Comparison of ENCODE assay signal across 30 mouse cellular contexts in the genomic region with DNA sequence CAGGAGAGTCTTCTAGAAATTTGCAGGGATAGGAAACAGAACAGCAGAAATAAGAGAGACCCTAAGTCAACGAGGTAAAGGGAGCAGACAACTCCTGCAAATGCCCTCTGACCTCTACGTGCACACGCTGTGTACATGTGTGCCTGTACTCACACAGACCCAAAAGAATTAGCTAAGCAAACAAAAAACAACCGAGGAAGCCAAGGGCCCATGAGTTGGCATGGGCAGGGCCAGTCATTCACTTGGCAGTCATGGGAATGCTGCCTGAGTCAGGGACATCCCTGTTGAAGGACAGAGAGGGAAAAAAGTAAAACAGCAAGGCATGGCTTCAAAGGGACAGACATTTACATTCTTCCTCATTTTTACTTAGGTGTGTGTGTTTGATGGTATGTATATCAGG. TPM values are rescaled to one million over a fixed set of nuclear protein-coding genes. Genes with fewer than 3 reads are reported as not detected.
A peak's percentile ranks its signal among the peaks of the same experiment; 100 is the strongest.
DNase-seq lines count a peak whose midpoint lies in the region; ATAC-seq and TF ChIP-seq lines count a peak whose summit lies in the region.
"Had no signal": no experiment of that assay in that cellular context is flagged by ENCODE, and none has a peak within 500 bp of the region (broad histone marks: within the 10 kb centered on the region; RNA-seq: fewer than 3 reads in every experiment).

No protein-coding gene starts in this region.

- DNase-seq in adrenal gland, postnatal 10 days: peak; percentile 36
- DNase-seq in adrenal gland, adult 18-20 months (ENCODE audit: low spot score in 2 of 2): no peak
- no peak for DNase-seq in liver, postnatal 0 days
- no peak for DNase-seq in liver, embryonic 11.5 days (ENCODE audit: low spot score)
- DNase-seq in adrenal gland, postnatal 36 days: peak; percentile 51 to 57
- no peak for DNase-seq in cerebellum, adult 9-10 months
- DNase-seq: cerebellum, adult 11 months; cerebellum, adult 2 months; cerebellum, postnatal 10 days; cerebellum, postnatal 36 days; embryo, embryonic 11 days; gastrocnemius, postnatal 25 days; heart, adult 18-20 months; heart, postnatal 10 days; heart, postnatal 36 days; kidney, adult 11 months had no signal

- no peak overlapping the region for H3K4me3 ChIP-seq in liver, postnatal 0 days (ENCODE audit: low read depth, low read length)
- H3K4me3 ChIP-seq in liver, embryonic 11.5 days (ENCODE audit: low read depth, low read length): no peak overlapping the region
- H3K4me3 ChIP-seq: embryonic facial prominence, embryonic 10.5 days; embryonic facial prominence, embryonic 13.5 days; erythroblast, embryonic 14.5 days; forebrain, embryonic 12.5 days; forebrain, embryonic 15.5 days; heart, embryonic 12.5 days; heart, embryonic 15.5 days; hindbrain, embryonic 10.5 days; hindbrain, embryonic 13.5 days; intestine, embryonic 15.5 days had no signal

- TF ChIP-seq EP300 in liver, postnatal 0 days (IDR thresholded peaks at IDR 0.05; ENCODE audit: low read depth): no peak

- ATAC-seq in liver, postnatal 0 days: peak; percentile 45; the same call in 1 of the 2 replicates
- no peak for ATAC-seq in liver, embryonic 11.5 days (replicated peaks; ENCODE audit: low FRiP score)
- ATAC-seq: forebrain, embryonic 15.5 days; hindbrain, embryonic 16.5 days; intestine, embryonic 15.5 days; Patski had no signal

- H3K4me2 ChIP-seq in liver, postnatal 0 days (ENCODE audit: low read depth, low read length): no peak overlapping the region
- no peak overlapping the region for H3K4me2 ChIP-seq in liver, embryonic 11.5 days
- H3K4me2 ChIP-seq: embryonic facial prominence, embryonic 13.5 days; forebrain, embryonic 12.5 days; forebrain, embryonic 15.5 days; heart, embryonic 12.5 days; heart, embryonic 15.5 days; hindbrain, embryonic 13.5 days; intestine, embryonic 15.5 days had no signal

- H3K9ac ChIP-seq in liver, postnatal 0 days (replicated peaks): no peak overlapping the region
- no peak overlapping the region for H3K9ac ChIP-seq in liver, embryonic 11.5 days (ENCODE audit: low read depth, low read length)
- H3K9ac ChIP-seq: embryonic facial prominence, embryonic 13.5 days; forebrain, embryonic 12.5 days; forebrain, embryonic 15.5 days; heart, embryonic 12.5 days; heart, embryonic 15.5 days; hindbrain, embryonic 13.5 days; intestine, embryonic 15.5 days had no signal

- no peak overlapping the region for H3K27ac ChIP-seq in liver, postnatal 0 days (ENCODE audit: low read depth)
- no peak overlapping the region for H3K27ac ChIP-seq in liver, embryonic 11.5 days (ENCODE audit: low read depth, low read length)
- H3K27ac ChIP-seq: embryonic facial prominence, embryonic 10.5 days; embryonic facial prominence, embryonic 13.5 days; forebrain, embryonic 12.5 days; forebrain, embryonic 15.5 days; heart, embryonic 15.5 days; hindbrain, embryonic 10.5 days; hindbrain, embryonic 13.5 days; intestine, embryonic 15.5 days had no signal

- no peaks in the 10 kb centered on the region for H3K27me3 ChIP-seq in liver, postnatal 0 days (ENCODE audit: insufficient read depth, low read length)
- no peaks in the 10 kb centered on the region for H3K27me3 ChIP-seq in liver, embryonic 11.5 days (replicated peaks; ENCODE audit: control insufficient read depth, insufficient read depth, low read length)
- H3K27me3 ChIP-seq: embryonic facial prominence, embryonic 13.5 days; forebrain, embryonic 15.5 days; heart, embryonic 12.5 days; heart, embryonic 15.5 days; hindbrain, embryonic 13.5 days; intestine, embryonic 15.5 days; Patski had no signal

- no peaks in the 10 kb centered on the region for H3K4me1 ChIP-seq in liver, postnatal 0 days (ENCODE audit: insufficient read depth)
- H3K4me1 ChIP-seq in liver, embryonic 11.5 days (replicated peaks; ENCODE audit: control insufficient read depth, insufficient read depth, low read length): no peaks in the 10 kb centered on the region; the same call in 1 of the 2 replicates
- H3K4me1 ChIP-seq: embryonic facial prominence, embryonic 13.5 days; forebrain, embryonic 15.5 days; heart, embryonic 12.5 days; heart, embryonic 15.5 days; hindbrain, embryonic 13.5 days; intestine, embryonic 15.5 days had no signal

- 63% methylated on average over 4 of the region's 4 CpGs for WGBS in liver, postnatal 0 days (ENCODE audit: insufficient replicate concordance)
- 82% methylated on average over 4 of the region's 4 CpGs for WGBS in liver, embryonic 11.5 days

- TF ChIP-seq CTCF in liver, postnatal 0 days (IDR thresholded peaks at IDR 0.05; ENCODE audit: low read depth): no peak

- no peaks in the 10 kb centered on the region for H3K9me3 ChIP-seq in liver, postnatal 0 days (ENCODE audit: low read length)
- H3K9me3 ChIP-seq in liver, embryonic 11.5 days (ENCODE audit: control insufficient read depth, low read length): no peaks in the 10 kb centered on the region; the same call in 1 of the 2 replicates
- H3K9me3 ChIP-seq: embryonic facial prominence, embryonic 10.5 days; embryonic facial prominence, embryonic 13.5 days; forebrain, embryonic 12.5 days; forebrain, embryonic 15.5 days; hindbrain, embryonic 13.5 days; intestine, embryonic 15.5 days had no signal

- H3K36me3 ChIP-seq in liver, postnatal 0 days (replicated peaks; ENCODE audit: insufficient read depth, low read length): peaks cover 12% of the 10 kb centered on the region; the same call in 1 of the 2 replicates
- peaks cover 11% of the 10 kb centered on the region for H3K36me3 ChIP-seq in liver, embryonic 11.5 days (ENCODE audit: control insufficient read depth, insufficient read depth, low read length)

RNA-seq across cellular contexts. Expression of gene Guca1b, which starts 1.9 kb away (rescaled TPM):
- under 1 TPM; 0.70 to 0.78 TPM for total RNA-seq in adrenal gland, postnatal 10 days (2021)
- total RNA-seq in adrenal gland, adult 18-20 months (2021): 1 to 10 TPM; 1.2 to 2.9 TPM
- polyA plus RNA-seq in liver, postnatal 0 days (2015; fragmentation: Nextera tagmentation; extraction: Ambion mirVana): 0.11 and 0.13 TPM in 2 replicates
- 0.43 and 0.60 TPM in 2 replicates for polyA plus RNA-seq in liver, embryonic 11.5 days (2014; fragmentation: Nextera tagmentation; extraction: Ambion mirVana)
- total RNA-seq in adrenal gland, postnatal 36 days (2021): 1 to 10 TPM in 1 of 2 experiments, under 1 TPM in 1; 0.60 to 2.4 TPM
- total RNA-seq: ES-E14 had no signal
- polyA plus RNA-seq: erythroblast, embryonic 14.5 days had no signal

RNA-seq across cellular contexts. Expression of gene Mrps10, which starts 14.6 kb away (rescaled TPM):
- 10 to 100 TPM; 50.8 to 52.0 TPM for total RNA-seq in adrenal gland, postnatal 10 days (2021)
- total RNA-seq in adrenal gland, adult 18-20 months (2021): 10 to 100 TPM; 37.1 to 56.2 TPM
- polyA plus RNA-seq in liver, postnatal 0 days (2015; fragmentation: Nextera tagmentation; extraction: Ambion mirVana): 46.6 and 47.5 TPM in 2 replicates
- 105 and 114 TPM in 2 replicates for polyA plus RNA-seq in liver, embryonic 11.5 days (2014; fragmentation: Nextera tagmentation; extraction: Ambion mirVana)
- total RNA-seq in adrenal gland, postnatal 36 days (2021): 10 to 100 TPM; 37.5 to 52.8 TPM

RNA-seq across cellular contexts. Expression of gene Guca1a, which starts 17.1 kb away (rescaled TPM):
- total RNA-seq in adrenal gland, postnatal 10 days (2021): 1 to 10 TPM; 1.3 to 1.4 TPM
- total RNA-seq in adrenal gland, adult 18-20 months (2021): 1 to 10 TPM; 1.9 to 3.1 TPM
- polyA plus RNA-seq in liver, postnatal 0 days (2015; fragmentation: Nextera tagmentation; extraction: Ambion mirVana): 1.5 TPM in 2 replicates
- 1.0 and 1.6 TPM in 2 replicates for polyA plus RNA-seq in liver, embryonic 11.5 days (2014; fragmentation: Nextera tagmentation; extraction: Ambion mirVana)
- 1 to 10 TPM; 1.2 to 1.7 TPM for total RNA-seq in adrenal gland, postnatal 36 days (2021)
- total RNA-seq: heart, postnatal 36 days had no signal
- polyA plus RNA-seq: erythroblast, embryonic 14.5 days had no signal

RNA-seq across cellular contexts. Expression of gene AI661453, which starts 53.1 kb away (rescaled TPM):
- total RNA-seq in adrenal gland, postnatal 10 days (2021): 1 to 10 TPM; 1.8 to 2.6 TPM
- total RNA-seq in adrenal gland, adult 18-20 months (2021): under 1 TPM; 0.66 to 0.77 TPM
- 1.0 and 1.6 TPM in 2 replicates for polyA plus RNA-seq in liver, postnatal 0 days (2015; fragmentation: Nextera tagmentation; extraction: Ambion mirVana)
- polyA plus RNA-seq in liver, embryonic 11.5 days (2014; fragmentation: Nextera tagmentation; extraction: Ambion mirVana): 0.22 and 0.23 TPM in 2 replicates
- total RNA-seq in adrenal gland, postnatal 36 days (2021): under 1 TPM; 0.23 to 0.60 TPM
- polyA plus RNA-seq: erythroblast, embryonic 14.5 days had no signal

RNA-seq across cellular contexts. Expression of gene 1700001C19Rik, which starts 53.9 kb away (rescaled TPM):
- 1 to 10 TPM in 1 of 2 experiments, under 1 TPM in 1; 0.79 to 1.9 TPM for total RNA-seq in adrenal gland, postnatal 10 days (2021)
- not detected for total RNA-seq in adrenal gland, adult 18-20 months (2021)
- 7.5 and 7.8 TPM in 2 replicates for polyA plus RNA-seq in liver, postnatal 0 days (2015; fragmentation: Nextera tagmentation; extraction: Ambion mirVana)
- 0.52 and 0.96 TPM in 2 replicates for polyA plus RNA-seq in liver, embryonic 11.5 days (2014; fragmentation: Nextera tagmentation; extraction: Ambion mirVana)
- not detected for total RNA-seq in adrenal gland, postnatal 36 days (2021)
- total RNA-seq: gastrocnemius, adult 8-10 months; gastrocnemius, postnatal 25 days; heart, adult 18-20 months; heart, postnatal 10 days; heart, postnatal 36 days had no signal
- polyA plus RNA-seq: embryonic facial prominence, embryonic 10.5 days; erythroblast, embryonic 14.5 days had no signal

Comparison
In these comparisons a context has a peak if more than half of its experiments do, and no peak if none do; other contexts are left out.
1. DNase-seq: peak in adrenal gland, postnatal 10 days (single experiment) and adrenal gland, postnatal 36 days (2 of 2); none in adrenal gland, adult 18-20 months (0 of 2), liver, postnatal 0 days (single experiment), liver, embryonic 11.5 days (single experiment) and cerebellum, adult 9-10 months (single experiment).